Mouse (Mus musculus): ENCODE data around the gene Heatr1. TPM values are rescaled to one million over a fixed set of nuclear protein-coding genes. Genes with fewer than 3 reads are reported as not detected.

Heatr1 gene
- polyA plus RNA-seq, 1 experiment from 2014 or later = 3.9 TPM

DNA sequence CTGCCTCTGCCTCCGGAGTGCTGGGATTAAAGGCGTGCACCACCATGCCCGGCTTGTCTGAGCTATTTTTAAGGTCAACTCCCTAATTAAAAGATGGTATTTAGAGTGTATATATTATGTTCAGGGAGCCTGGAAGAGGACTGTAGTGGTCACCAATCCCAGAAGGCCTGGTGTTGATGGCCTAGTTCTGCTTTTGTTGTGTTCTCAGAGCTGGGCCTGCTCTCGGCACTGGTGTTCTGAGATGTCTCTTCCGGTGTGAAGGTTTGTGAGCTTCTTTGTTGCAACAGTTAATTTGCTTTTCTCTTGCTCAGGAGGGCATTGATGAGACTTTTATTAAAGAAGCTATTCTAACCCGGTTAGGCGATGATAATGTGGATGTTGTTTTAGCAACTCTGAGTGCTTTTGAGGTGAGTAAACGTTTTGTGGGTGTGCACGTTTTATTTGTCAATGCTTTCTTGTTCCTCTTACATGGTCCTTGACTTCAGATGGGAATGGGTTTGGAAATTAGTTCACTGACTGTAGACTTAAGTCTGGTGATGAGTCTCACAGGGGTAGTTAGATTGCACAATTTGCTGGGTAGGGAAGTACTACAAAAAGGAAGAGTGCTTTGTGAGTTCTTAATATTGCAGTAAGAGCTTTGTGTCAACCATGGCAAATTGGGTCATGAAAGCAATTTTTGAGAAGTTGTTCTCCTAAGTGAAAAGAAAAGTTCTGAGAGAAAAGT, 13.7 kb downstream of the Heatr1 start:
- H3K36me3 ChIP-seq (ENCODE audit: control insufficient read depth, insufficient read depth) = peaks cover 37% of the 10 kb centered on the region
- no peak for TF ChIP-seq CTCF (IDR thresholded peaks at IDR 0.05; ENCODE audit: low read depth)
- H3K9ac ChIP-seq (ENCODE audit: low read depth, low read length) = no peak overlapping the region
- ATAC-seq = no peak
- H3K4me1 ChIP-seq (replicated peaks; ENCODE audit: control insufficient read depth, insufficient read depth, low read length) = no peaks in the 10 kb centered on the region
- H3K9me3 ChIP-seq (ENCODE audit: control insufficient read depth) = no peaks in the 10 kb centered on the region
- no peak overlapping the region for H3K4me3 ChIP-seq (ENCODE audit: low read depth, low read length)
- WGBS = 92% methylated on average over 9 of the region's 9 CpGs
- H3K27ac ChIP-seq (ENCODE audit: low read depth, low read length) = no peak overlapping the region
- no peak overlapping the region for H3K4me2 ChIP-seq (replicated peaks; ENCODE audit: low read depth)
- H3K27me3 ChIP-seq (replicated peaks; ENCODE audit: control insufficient read depth, insufficient read depth, low read length) = no peaks in the 10 kb centered on the region

DNA sequence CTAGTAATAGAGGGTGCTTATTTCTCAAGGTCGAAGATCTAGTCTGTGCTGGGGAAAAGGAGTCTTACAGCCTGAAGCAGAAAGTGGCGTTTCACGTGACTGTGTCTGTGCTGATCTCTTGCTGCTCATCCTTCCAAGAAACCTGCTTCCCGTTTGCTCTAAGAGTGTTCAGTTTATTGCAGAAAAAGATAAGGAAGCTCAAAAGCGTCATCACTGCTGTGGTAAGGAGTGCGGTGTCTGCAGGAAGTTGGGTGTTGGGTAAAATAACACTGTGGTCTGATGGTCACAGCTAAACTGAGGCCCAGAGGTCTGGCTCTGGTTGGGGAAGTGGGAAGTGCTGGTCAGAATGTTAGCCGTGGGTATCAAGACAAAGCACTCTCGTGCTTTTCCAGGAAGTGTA, 17.2 kb downstream of the Heatr1 start:
- WGBS = 83% methylated on average over 8 of the region's 8 CpGs
- Histone ChIP-seq H3K27ac (ENCODE audit: low read depth, low read length) (no peak overlapping the region), H3K4me3 (ENCODE audit: low read depth, low read length) (no peak overlapping the region), H3K4me2 (replicated peaks; ENCODE audit: low read depth) (no peak overlapping the region), H3K9me3 (ENCODE audit: control insufficient read depth) (no peaks in the 10 kb centered on the region), H3K36me3 (ENCODE audit: control insufficient read depth, insufficient read depth) (peaks cover 52% of the 10 kb centered on the region), H3K27me3 (replicated peaks; ENCODE audit: control insufficient read depth, insufficient read depth, low read length) (no peaks in the 10 kb centered on the region), H3K4me1 (replicated peaks; ENCODE audit: control insufficient read depth, insufficient read depth, low read length) (no peaks in the 10 kb centered on the region), H3K9ac (ENCODE audit: low read depth, low read length) (no peak overlapping the region)
- no peak for TF ChIP-seq CTCF (IDR thresholded peaks at IDR 0.05; ENCODE audit: low read depth)
- ATAC-seq = no peak; the same call in 1 of the 2 replicates

DNA sequence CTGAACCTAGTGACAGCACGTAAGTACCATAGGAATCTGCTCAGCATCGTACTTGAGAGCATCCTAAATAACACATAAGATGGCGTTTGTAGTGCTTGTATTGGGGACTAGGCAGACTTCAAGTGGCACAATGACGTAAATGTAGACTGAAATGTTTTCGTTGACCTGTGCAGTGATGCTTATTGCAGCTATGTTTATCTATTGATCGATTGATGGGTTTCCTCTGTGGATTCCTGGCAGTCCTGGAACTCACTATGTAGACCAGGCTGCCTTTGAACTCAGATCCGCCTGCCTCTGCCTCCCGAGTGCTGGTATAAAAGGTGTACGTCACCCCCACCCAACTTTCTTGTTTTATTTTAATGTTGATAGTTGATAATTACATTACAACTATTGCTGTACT, 25.8 kb downstream of the Heatr1 start:
- Histone ChIP-seq H3K36me3 (ENCODE audit: control insufficient read depth, insufficient read depth) (peaks cover 77% of the 10 kb centered on the region), H3K27ac (ENCODE audit: low read depth, low read length) (no peak overlapping the region), H3K9me3 (ENCODE audit: control insufficient read depth) (no peaks in the 10 kb centered on the region), H3K4me1 (replicated peaks; ENCODE audit: control insufficient read depth, insufficient read depth, low read length) (no peaks in the 10 kb centered on the region), H3K4me3 (ENCODE audit: low read depth, low read length) (no peak overlapping the region), H3K4me2 (replicated peaks; ENCODE audit: low read depth) (no peak overlapping the region), H3K9ac (ENCODE audit: low read depth, low read length) (no peak overlapping the region), H3K27me3 (replicated peaks; ENCODE audit: control insufficient read depth, insufficient read depth, low read length) (no peaks in the 10 kb centered on the region)
- ATAC-seq = no peak
- no peak for TF ChIP-seq CTCF (IDR thresholded peaks at IDR 0.05; ENCODE audit: low read depth)
- whole genome bisulfite sequencing = 87% methylated on average over 9 of the region's 9 CpGs

DNA sequence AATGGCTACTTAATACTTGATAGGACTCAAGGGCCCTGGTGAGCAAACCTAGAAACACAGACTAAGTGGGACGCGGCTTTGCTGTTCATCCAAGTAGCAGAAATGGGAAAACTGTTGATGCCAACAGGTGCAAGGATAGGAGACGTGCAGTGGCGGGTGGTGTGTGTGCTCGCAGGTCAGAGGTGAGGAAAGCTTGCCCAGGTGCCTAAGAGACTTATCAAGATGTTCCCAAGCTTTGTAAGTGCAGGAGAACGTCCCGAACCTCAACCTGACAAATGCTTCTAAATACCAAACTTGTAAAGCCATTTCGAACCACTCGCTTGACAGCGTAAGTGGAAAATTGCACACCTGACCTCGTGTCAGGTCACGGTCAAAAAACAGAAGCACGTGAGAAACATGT, 33.7 kb downstream of the Heatr1 start:
- Histone ChIP-seq H3K4me2 (replicated peaks; ENCODE audit: low read depth) (no peak overlapping the region), H3K27ac (ENCODE audit: low read depth, low read length) (no peak overlapping the region), H3K4me3 (ENCODE audit: low read depth, low read length) (no peak overlapping the region), H3K36me3 (ENCODE audit: control insufficient read depth, insufficient read depth) (peaks cover 87% of the 10 kb centered on the region), H3K27me3 (replicated peaks; ENCODE audit: control insufficient read depth, insufficient read depth, low read length) (no peaks in the 10 kb centered on the region), H3K9me3 (ENCODE audit: control insufficient read depth) (no peaks in the 10 kb centered on the region), H3K9ac (ENCODE audit: low read depth, low read length) (no peak overlapping the region), H3K4me1 (replicated peaks; ENCODE audit: control insufficient read depth, insufficient read depth, low read length) (no peaks in the 10 kb centered on the region)
- no peak for ATAC-seq
- no peak for TF ChIP-seq CTCF (IDR thresholded peaks at IDR 0.05; ENCODE audit: low read depth)
- 92% methylated on average over 13 of the region's 13 CpGs for WGBS

DNA sequence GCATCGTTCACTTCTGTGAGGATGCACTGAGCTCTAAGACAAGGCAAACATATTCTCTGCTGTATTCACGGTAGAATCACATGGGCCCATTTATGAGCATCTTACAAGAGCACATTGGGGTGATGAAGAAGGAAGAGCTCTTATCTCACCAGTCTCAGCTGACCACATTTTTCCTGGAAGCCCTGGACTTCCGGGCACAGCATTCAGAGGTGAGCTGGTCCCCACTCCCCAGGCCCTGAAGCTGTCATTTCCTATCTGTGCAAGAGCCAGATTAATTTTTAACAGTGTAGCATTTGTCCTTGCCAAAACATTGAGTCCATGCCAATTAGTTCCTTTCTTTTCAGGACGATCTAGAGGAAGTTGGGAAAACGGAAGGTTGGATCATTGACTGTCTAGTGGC, 39.0 kb downstream of the Heatr1 start:
- TF ChIP-seq CTCF (IDR thresholded peaks at IDR 0.05; ENCODE audit: low read depth) = no peak
- ATAC-seq = no peak
- Histone ChIP-seq H3K9ac (ENCODE audit: low read depth, low read length) (no peak overlapping the region), H3K4me1 (replicated peaks; ENCODE audit: control insufficient read depth, insufficient read depth, low read length) (no peaks in the 10 kb centered on the region), H3K4me2 (replicated peaks; ENCODE audit: low read depth) (no peak overlapping the region), H3K36me3 (ENCODE audit: control insufficient read depth, insufficient read depth) (peaks cover 83% of the 10 kb centered on the region), H3K27ac (ENCODE audit: low read depth, low read length) (no peak overlapping the region), H3K4me3 (ENCODE audit: low read depth, low read length) (no peak overlapping the region), H3K27me3 (replicated peaks; ENCODE audit: control insufficient read depth, insufficient read depth, low read length) (no peaks in the 10 kb centered on the region), H3K9me3 (ENCODE audit: control insufficient read depth) (no peaks in the 10 kb centered on the region)
- WGBS = 73% methylated on average over 5 of the region's 5 CpGs

DNA sequence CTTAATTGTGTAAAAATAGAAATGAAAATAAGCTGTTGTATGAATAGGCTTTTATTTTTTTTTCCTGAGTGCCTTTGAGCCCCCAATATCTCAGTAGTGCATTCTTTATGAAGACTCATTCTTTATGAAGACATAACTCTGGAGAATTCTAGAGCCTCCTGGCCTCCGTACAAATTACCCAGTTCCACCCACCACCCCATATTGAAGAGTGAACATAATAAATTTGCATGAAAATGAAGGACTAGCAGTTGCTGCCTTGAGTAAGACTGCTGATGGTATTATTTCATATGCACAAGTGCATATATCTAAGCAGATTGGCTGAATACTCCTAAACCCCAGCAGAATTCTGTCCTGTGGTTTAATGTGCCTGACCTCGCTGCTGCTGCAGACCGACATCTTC, 44.8 kb downstream of the Heatr1 start:
- WGBS = 91% methylated on average over 3 of the region's 3 CpGs
- Histone ChIP-seq H3K27ac (ENCODE audit: low read depth, low read length) (no peak overlapping the region), H3K4me1 (replicated peaks; ENCODE audit: control insufficient read depth, insufficient read depth, low read length) (no peaks in the 10 kb centered on the region), H3K4me2 (replicated peaks; ENCODE audit: low read depth) (no peak overlapping the region), H3K4me3 (ENCODE audit: low read depth, low read length) (no peak overlapping the region), H3K27me3 (replicated peaks; ENCODE audit: control insufficient read depth, insufficient read depth, low read length) (no peaks in the 10 kb centered on the region), H3K9ac (ENCODE audit: low read depth, low read length) (no peak overlapping the region), H3K9me3 (ENCODE audit: control insufficient read depth) (no peaks in the 10 kb centered on the region), H3K36me3 (ENCODE audit: control insufficient read depth, insufficient read depth) (peaks cover 56% of the 10 kb centered on the region)
- ATAC-seq = no peak
- no peak for TF ChIP-seq CTCF (IDR thresholded peaks at IDR 0.05; ENCODE audit: low read depth)

All from intestine, postnatal 0 days (tissue).